Mouse (Mus musculus) forebrain, embryonic 10.5 days (tissue): ENCODE data around the gene Sugct. TPM values are rescaled to one million over a fixed set of nuclear protein-coding genes. Genes with fewer than 3 reads are reported as not detected.

Source experiments
- DNase-seq: peaks from one replicate; pipeline ENCODE4 v3.0.0-alpha.2; 2017; ENCODE audit warnings: low spot score; ENCODE audit errors: extremely low spot score
- H3K27ac ChIP-seq: fragments of 300-500 bp; sonication (generic); 2 replicates; pipeline ENCODE4 v1.5.1; 2016; ENCODE audit warnings: mild to moderate bottlenecking
- H3K27me3 ChIP-seq: fragments of 300-500 bp; sonication (generic); 2 replicates; pipeline ENCODE4 v1.6.1; 2016; ENCODE audit warnings: mild to moderate bottlenecking; ENCODE audit not compliant: poor library complexity, severe bottlenecking
- H3K36me3 ChIP-seq: fragments of 300-500 bp; sonication (generic); replicated peaks from 2 replicates; pipeline ENCODE4 v1.6.1; 2016; ENCODE audit warnings: mild to moderate bottlenecking, moderate library complexity
- H3K4me1 ChIP-seq: fragments of 300-500 bp; sonication (generic); 2 replicates; pipeline ENCODE4 v1.6.1; 2016
- H3K4me3 ChIP-seq: fragments of 300-500 bp; sonication (generic); 2 replicates; pipeline ENCODE4 v1.5.1; 2016; ENCODE audit warnings: mild to moderate bottlenecking, moderate library complexity
- H3K9me3 ChIP-seq: fragments of 300-500 bp; sonication (generic); 2 replicates; pipeline ENCODE4 v1.6.1; 2016; ENCODE audit warnings: mild to moderate bottlenecking, moderate library complexity
- WGBS: fragments of 180-500 bp; shearing (Covaris S2); methylation state at CpG from one replicate; pipeline ENCODE4 v1.1.7; 2016; 5-methylcytosine and 5-hydroxymethylcytosine counted together
- polyA plus RNA-seq: library from polyadenylated mRNA; unstranded; fragments of >200 nt; fragmentation: Nextera tagmentation; extraction: Ambion mirVana; gene quantifications from 2 replicates; pipeline ENCODE4 v1.2.1, GENCODE M21; 2016

Sugct gene
- polyA plus RNA-seq: 3.2 and 4.1 TPM in 2 replicates

DNA sequence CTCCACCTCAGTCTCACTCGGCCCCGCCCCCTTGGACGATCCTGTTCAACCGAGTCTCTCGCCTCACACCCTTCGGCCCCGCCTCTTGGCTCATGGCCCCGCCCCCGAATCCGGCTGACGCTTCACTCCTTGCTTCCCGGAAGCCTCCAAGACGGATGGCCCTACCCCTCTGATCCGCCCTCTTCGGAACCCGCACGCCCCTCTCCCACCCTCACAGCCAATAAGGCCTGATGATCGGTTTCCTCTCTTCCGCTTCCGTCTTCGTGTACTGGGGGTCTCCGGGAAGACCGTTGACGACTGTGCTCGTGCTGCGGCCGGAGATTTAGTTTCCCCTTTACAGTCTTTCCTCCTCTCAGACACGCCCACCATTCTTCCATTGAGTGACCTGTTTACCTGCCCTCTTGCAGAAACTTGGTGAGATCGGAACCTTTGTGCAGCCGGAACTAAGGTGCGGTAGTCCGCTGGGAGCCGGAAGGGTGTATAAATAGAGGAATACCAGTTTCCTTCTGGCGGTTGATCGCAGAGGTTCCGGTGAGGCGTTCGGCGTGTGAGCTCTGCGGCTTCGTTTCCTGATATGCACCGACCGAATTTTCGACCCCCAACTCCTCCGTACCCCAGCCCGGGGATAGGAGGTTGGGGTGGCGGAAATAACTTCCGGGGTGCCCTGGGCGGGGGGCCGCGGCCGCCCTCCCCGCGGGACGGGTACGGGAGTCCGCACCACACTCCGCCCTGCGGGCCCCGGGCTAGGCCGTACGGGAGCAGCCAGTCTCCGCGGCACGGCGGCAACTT lies at the start of gene Sugct, which contains the start of gene Mplkip:
TSS of gene Sugct (minus strand) at position 643 of the 789 bp plus-strand sequence.
TSS of gene Mplkip (plus strand) at position 282 of the 789 bp plus-strand sequence.
- no peaks in the 10 kb centered on the region for H3K27me3 ChIP-seq
- WGBS: under 1% methylated on average over 66 of the region's 66 CpGs
- peak; percentile 100 for DNase-seq
- H3K4me3 ChIP-seq: peak within 1 kb of the TSS; percentile 79
- H3K4me1 ChIP-seq: peaks cover 15% of the 10 kb centered on the region
- H3K27ac ChIP-seq: peak within 1 kb of the TSS; percentile 92
- H3K36me3 ChIP-seq: peaks cover 7% of the 10 kb centered on the region
- no peaks in the 10 kb centered on the region for H3K9me3 ChIP-seq

- Histone ChIP-seq H3K36me3 (peaks cover 33% of the 10 kb centered on the region), H3K4me3 (no peak overlapping the region), H3K27ac (no peak overlapping the region), H3K9me3 (no peaks in the 10 kb centered on the region), H3K4me1 (no peaks in the 10 kb centered on the region), H3K27me3 (no peaks in the 10 kb centered on the region)
- WGBS: 91% methylated on average over 3 of the region's 3 CpGs
- DNase-seq: no peak
Measured at GRCm38 (mm10) chr13:17728798-17729197, 33.4 kb upstream of the Sugct start.

GRCm38 (mm10) chr13:17727922-17728321 lies 32.6 kb upstream of the Sugct start:
- no peak for DNase-seq
- H3K4me1 ChIP-seq: no peaks in the 10 kb centered on the region
- WGBS: 95% methylated on average over 4 of the region's 4 CpGs
- no peak overlapping the region for H3K27ac ChIP-seq
- H3K36me3 ChIP-seq: peaks cover 28% of the 10 kb centered on the region
- H3K27me3 ChIP-seq: no peaks in the 10 kb centered on the region
- no peak overlapping the region for H3K4me3 ChIP-seq
- H3K9me3 ChIP-seq: no peaks in the 10 kb centered on the region

GRCm38 (mm10) chr13:17717357-17717756 lies 22.0 kb upstream of the Sugct start:
- H3K27me3 ChIP-seq: no peaks in the 10 kb centered on the region
- 97% methylated on average over 1 of the region's 1 CpGs for WGBS
- no peaks in the 10 kb centered on the region for H3K4me1 ChIP-seq
- no peak overlapping the region for H3K4me3 ChIP-seq
- H3K27ac ChIP-seq: no peak overlapping the region
- H3K9me3 ChIP-seq: no peaks in the 10 kb centered on the region
- H3K36me3 ChIP-seq: peaks cover 57% of the 10 kb centered on the region
- no peak for DNase-seq

DNA sequence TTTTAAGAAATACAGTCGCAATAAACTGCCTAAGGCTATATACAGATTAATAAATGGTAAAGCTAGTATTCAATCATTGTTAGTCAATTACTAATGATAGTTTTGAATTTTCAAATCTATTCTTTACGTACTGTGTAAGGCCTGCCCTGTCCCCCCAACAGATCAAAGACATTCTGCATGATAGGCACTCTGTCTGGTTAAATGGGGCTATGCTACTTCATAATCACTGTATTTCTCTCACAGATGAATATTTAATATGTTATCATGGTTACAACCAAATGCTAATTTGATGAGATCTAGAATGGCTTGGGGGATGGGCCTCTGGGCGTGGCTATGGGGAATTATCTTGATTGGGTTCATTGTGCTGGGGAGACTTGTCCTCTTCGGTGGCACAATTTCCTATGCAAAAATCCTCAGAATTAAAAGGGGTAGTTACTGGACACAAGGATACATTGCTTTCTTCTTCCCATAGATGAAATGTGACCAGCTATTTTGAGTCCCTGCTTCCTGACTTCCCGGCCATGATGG lies 13.5 kb upstream of the Sugct start:
- H3K36me3 ChIP-seq: 0 out of 2 replicates have a peak, but pooled peaks cover 5% of the 10 kb centered on the region
- H3K4me3 ChIP-seq: no peak overlapping the region
- no peak for DNase-seq
- no peak overlapping the region for H3K27ac ChIP-seq
- WGBS: 87% methylated on average over 5 of the region's 5 CpGs
- no peaks in the 10 kb centered on the region for H3K27me3 ChIP-seq
- no peaks in the 10 kb centered on the region for H3K4me1 ChIP-seq
- H3K9me3 ChIP-seq: no peaks in the 10 kb centered on the region

DNA sequence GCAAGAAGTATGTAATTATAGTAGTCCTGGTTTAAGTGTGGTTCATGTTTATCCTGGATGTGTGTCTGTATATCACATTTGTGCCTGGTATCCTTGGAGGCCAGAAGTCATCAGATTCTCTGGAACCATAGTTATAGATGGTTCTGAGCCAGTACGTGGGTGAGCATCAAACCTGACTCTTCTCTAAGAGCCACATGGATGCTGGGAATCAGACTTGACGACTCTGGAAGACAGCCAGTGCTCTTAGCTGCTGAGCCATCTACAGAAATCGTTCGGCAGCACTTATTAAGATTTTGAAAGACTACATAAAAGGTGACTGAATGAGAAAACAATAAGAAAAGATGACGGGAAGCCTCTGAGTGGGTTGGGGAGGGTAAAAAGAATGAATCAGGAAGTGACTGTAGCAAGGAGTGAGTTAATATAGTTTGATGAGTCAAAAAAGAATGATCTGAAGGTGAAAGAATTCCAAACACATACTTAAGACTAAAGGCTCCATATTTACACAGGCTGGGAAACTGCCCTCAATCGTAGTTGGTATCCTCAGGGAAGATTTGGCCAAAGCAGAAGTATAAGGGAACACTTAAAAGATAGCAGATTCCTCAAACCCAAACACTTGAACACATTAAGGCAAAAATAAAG lies 10.0 kb upstream of the Sugct start:
- H3K9me3 ChIP-seq: no peaks in the 10 kb centered on the region
- H3K27me3 ChIP-seq: no peaks in the 10 kb centered on the region
- no peaks in the 10 kb centered on the region for H3K4me1 ChIP-seq
- H3K27ac ChIP-seq: no peak overlapping the region
- no peak for DNase-seq
- peaks cover 8% of the 10 kb centered on the region for H3K36me3 ChIP-seq
- H3K4me3 ChIP-seq: no peak overlapping the region
- WGBS: 91% methylated on average over 6 of the region's 6 CpGs

DNA sequence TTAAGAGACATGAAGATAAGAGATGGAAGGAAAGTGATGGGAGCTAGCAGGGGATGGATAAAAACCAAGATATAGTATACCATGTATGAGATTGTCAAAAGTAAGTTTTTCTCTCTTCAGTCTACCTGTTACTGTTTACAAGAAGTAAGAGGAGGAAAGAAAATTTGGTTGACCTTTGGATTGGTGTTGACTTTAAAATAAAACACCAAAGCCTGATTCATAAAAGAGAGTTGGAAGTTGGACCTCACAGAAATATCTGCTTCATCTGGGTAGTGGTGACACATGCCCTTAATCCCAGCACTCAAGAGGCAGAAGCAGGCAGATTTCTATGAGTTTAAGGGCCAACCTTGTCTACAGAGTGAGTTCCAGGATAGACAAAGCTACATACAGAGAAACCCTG lies 7.0 kb upstream of the Sugct start:
- no peak for DNase-seq
- Histone ChIP-seq H3K36me3 (peaks cover 16% of the 10 kb centered on the region), H3K27ac (no peak overlapping the region)

DNA sequence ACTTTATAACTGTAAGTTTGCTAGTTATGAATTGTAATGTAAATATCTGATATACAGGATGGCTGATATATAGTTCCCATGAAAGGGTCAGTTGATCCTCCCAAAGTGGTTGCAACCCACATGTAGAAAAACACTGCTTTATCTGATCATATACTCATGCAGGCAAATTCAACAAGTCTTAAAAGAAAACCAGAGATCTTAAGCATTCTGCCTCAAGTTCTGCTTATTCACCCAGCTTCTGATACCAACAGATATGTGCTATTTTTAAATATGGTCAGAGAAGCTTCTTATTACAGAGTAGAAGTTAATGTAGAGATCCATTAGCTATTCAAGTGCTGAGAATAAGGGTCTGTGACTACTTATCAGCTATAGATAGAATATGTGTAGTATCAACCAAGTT lies 6.0 kb upstream of the Sugct start:
- DNase-seq: no peak
- H3K36me3 ChIP-seq: peaks cover 16% of the 10 kb centered on the region
- H3K9me3 ChIP-seq: no peaks in the 10 kb centered on the region
- H3K4me3 ChIP-seq: no peak overlapping the region
- H3K27me3 ChIP-seq: no peaks in the 10 kb centered on the region
- H3K27ac ChIP-seq: no peak overlapping the region
- H3K4me1 ChIP-seq: peaks cover 4% of the 10 kb centered on the region

More for the DNA sequence above, 7.0 kb upstream of the Sugct start:
- Histone ChIP-seq H3K4me1 (no peaks in the 10 kb centered on the region), H3K9me3 (no peaks in the 10 kb centered on the region), H3K27me3 (no peaks in the 10 kb centered on the region), H3K4me3 (no peak overlapping the region)

GRCm38 (mm10) chr13:17700090-17700715 lies 4.8 kb upstream of the Sugct start:
- peaks cover 16% of the 10 kb centered on the region for H3K36me3 ChIP-seq
- no peaks in the 10 kb centered on the region for H3K27me3 ChIP-seq
- H3K4me1 ChIP-seq: peaks cover 9% of the 10 kb centered on the region
- no peak overlapping the region for H3K27ac ChIP-seq
- WGBS: 84% methylated on average over 3 of the region's 3 CpGs
- H3K9me3 ChIP-seq: no peaks in the 10 kb centered on the region
- H3K4me3 ChIP-seq: no peak overlapping the region
- no peak for DNase-seq

DNA sequence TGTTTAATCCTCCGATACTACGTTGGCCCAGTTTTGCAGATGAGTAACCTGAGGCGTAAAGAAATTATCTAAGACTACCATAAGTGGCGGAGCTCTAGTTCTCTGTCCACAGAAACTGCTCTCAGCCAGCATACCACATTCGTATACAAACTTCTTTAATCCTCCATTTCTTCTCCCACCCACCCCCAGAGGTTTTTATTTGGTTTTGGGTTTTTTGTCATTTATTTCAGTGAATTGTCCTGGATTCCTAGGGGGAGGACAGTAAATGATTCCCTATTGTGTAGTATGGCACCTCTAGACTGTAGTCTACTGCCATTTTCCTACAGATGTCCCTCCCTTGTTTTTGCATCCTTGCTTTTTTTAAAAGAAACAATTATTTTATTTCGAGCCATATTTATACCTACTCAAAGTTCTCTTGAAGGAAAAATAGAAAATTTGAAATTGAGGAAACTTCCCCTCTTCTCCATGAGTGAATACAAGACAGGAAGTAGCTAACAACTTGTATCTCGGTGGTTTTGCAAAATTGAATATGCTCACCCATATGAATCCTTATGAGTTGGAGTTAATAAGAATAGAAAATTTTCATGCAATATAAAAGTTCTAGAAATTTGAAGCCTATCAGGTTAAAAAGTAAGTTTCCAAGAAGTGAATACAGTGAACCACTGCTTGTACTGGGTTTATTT lies 686 bp upstream of the Sugct start:
- Histone ChIP-seq H3K9me3 (no peaks in the 10 kb centered on the region), H3K36me3 (peaks cover 7% of the 10 kb centered on the region), H3K4me1 (peaks cover 15% of the 10 kb centered on the region), H3K27ac (peak overlapping the region; percentile 92), H3K4me3 (peak overlapping the region; percentile 79), H3K27me3 (no peaks in the 10 kb centered on the region)
- 18% methylated on average over 7 of the region's 7 CpGs for WGBS
- no peak for DNase-seq

DNA sequence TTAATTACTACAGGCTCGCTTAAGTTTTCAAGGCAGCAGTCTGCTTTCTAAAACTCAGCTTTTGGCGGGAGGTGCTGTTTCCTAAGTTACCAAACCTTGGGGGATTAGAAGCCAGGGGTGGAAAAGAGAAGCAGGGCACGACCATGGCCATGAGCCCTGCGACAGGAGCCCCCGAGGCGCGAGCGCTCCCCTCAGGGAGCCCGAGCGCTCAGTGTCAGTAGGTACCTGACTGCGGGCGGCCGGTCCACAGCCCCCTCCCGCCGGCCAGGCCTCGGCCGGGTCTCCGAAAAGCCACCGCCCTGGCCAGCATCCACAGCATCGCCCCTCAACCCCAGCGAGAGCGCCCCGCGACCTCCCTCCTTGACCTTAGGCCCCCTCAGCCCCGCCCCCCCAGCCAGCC lies 939 bp downstream of the Sugct start:
- WGBS: under 1% methylated on average over 24 of the region's 25 CpGs
- H3K36me3 ChIP-seq: peaks cover 7% of the 10 kb centered on the region

DNA sequence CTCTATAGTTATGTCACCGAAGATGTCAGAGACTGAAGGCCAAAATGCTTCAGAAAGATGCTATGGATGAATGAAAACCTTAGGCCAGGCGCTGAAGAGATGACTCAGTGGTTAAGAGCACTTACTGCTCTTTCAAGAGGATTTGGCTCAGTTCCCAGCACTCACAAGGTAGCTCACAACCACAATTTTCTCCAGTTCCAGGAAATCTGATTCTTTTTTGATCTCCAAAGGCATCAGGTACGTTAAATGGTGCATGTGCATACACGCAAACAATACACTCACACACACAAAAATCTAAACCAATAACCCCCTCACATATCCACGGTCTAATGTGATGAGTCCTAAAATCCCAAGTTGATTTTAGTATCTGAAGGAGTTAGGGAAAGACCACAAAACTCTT lies 1.5 kb downstream of the Sugct start:
- WGBS: 75% methylated on average over 5 of the region's 5 CpGs
- Histone ChIP-seq H3K9me3 (no peaks in the 10 kb centered on the region), H3K27ac (no peak overlapping the region), H3K4me1 (peaks cover 15% of the 10 kb centered on the region), H3K36me3 (peaks cover 7% of the 10 kb centered on the region), H3K27me3 (no peaks in the 10 kb centered on the region), H3K4me3 (peak overlapping the region; percentile 79)
- no peak for DNase-seq

More for the DNA sequence above, 939 bp downstream of the Sugct start:
- DNase-seq: no peak
- Histone ChIP-seq H3K4me3 (peak overlapping the region; percentile 79), H3K4me1 (peaks cover 15% of the 10 kb centered on the region), H3K9me3 (no peaks in the 10 kb centered on the region), H3K27ac (peak overlapping the region; percentile 92), H3K27me3 (no peaks in the 10 kb centered on the region)
